Mouse (Mus musculus) urinary bladder, postnatal 14 days (tissue): ENCODE data around the gene Hist1h2br.
"Not testable (repeated sequence)": the region's sequence is repeated elsewhere in the genome, so short reads cannot be mapped to it uniquely, and the experiment has no call there.

Experiments
- DNase-seq: peaks from one replicate; pipeline ENCODE4 v3.0.0; 2021; ENCODE audit warnings: low spot score

The Hist1h2br gene

GRCm38 (mm10) chr13:21833461-21833860, at the start of gene Hist1h2br, which contains the start of gene Hist1h2ap:
Gene Hist1h2br (plus strand): TSS chr13:21833743.
Gene Hist1h2ap (minus strand): TSS chr13:21833507.
- DNase-seq: not testable (repeated sequence)

GRCm38 (mm10) chr13:21784311-21784710, 49.2 kb upstream of the Hist1h2br start:
- DNase-seq: no peak

- no peak for DNase-seq
These were observed 47.2 kb upstream of the Hist1h2br start for GRCm38 (mm10) chr13:21786189-21786898.

- DNase-seq: peak; percentile 86
These were observed 46.5 kb upstream of the Hist1h2br start, which contains the start of the genes Hist1h2an and Hist1h2bp for GRCm38 (mm10) chr13:21786899-21787629. Gene Hist1h2an (minus strand): TSS chr13:21787218. Gene Hist1h2bp (plus strand): TSS chr13:21787461.

GRCm38 (mm10) chr13:21787760-21788593, 45.6 kb upstream of the Hist1h2br start:
- no peak for DNase-seq

GRCm38 (mm10) chr13:21789925-21790324, 43.6 kb upstream of the Hist1h2br start:
- DNase-seq: no peak

GRCm38 (mm10) chr13:21790601-21791283, 42.8 kb upstream of the Hist1h2br start:
- no peak for DNase-seq

- no peak for DNase-seq
These were observed 38.0 kb upstream of the Hist1h2br start for GRCm38 (mm10) chr13:21795584-21795983.

- not testable (repeated sequence) for DNase-seq
These were observed 36.4 kb upstream of the Hist1h2br start for GRCm38 (mm10) chr13:21797163-21797562.

- not testable (repeated sequence) for DNase-seq
These were observed 30.5 kb upstream of the Hist1h2br start for GRCm38 (mm10) chr13:21803058-21803457.

- not testable (repeated sequence) for DNase-seq
These were observed 23.5 kb upstream of the Hist1h2br start, which contains the start of the genes Hist1h2bq and Hist1h2ao for GRCm38 (mm10) chr13:21810073-21810472. Gene Hist1h2bq (minus strand): TSS chr13:21810197. Gene Hist1h2ao (plus strand): TSS chr13:21810465.

GRCm38 (mm10) chr13:21811074-21811473, 22.5 kb upstream of the Hist1h2br start:
- DNase-seq: not testable (repeated sequence)

- peak; percentile 57 for DNase-seq
These were observed 22.0 kb upstream of the Hist1h2br start, which contains the start of gene Hist1h4m for GRCm38 (mm10) chr13:21811539-21811938. Gene Hist1h4m (plus strand): TSS chr13:21811746.

- not testable (repeated sequence) for DNase-seq
These were observed 21.5 kb upstream of the Hist1h2br start for GRCm38 (mm10) chr13:21812092-21812491.

- DNase-seq: not testable (repeated sequence)
These were observed 13.3 kb upstream of the Hist1h2br start for GRCm38 (mm10) chr13:21820082-21820890.

GRCm38 (mm10) chr13:21828511-21828910, 5.0 kb upstream of the Hist1h2br start:
- no peak for DNase-seq

GRCm38 (mm10) chr13:21830344-21830743, 3.2 kb upstream of the Hist1h2br start:
- DNase-seq: no peak

GRCm38 (mm10) chr13:21831418-21832394, 1.8 kb upstream of the Hist1h2br start, which contains the start of gene Hist1h4n:
Gene Hist1h4n (minus strand): TSS chr13:21832196.
- peak; percentile 15 for DNase-seq

- not testable (repeated sequence) for DNase-seq
These were observed 7.0 kb downstream of the Hist1h2br start for GRCm38 (mm10) chr13:21840508-21840907.
